Mouse (Mus musculus) hindbrain, postnatal 0 days (tissue): Measurements from ENCODE around the gene Slc44a3. TPM values are rescaled to one million over a fixed set of nuclear protein-coding genes. Genes with fewer than 3 reads are reported as not detected.

Experiments
- ATAC-seq: fragments of 200-750 bp; cut with Nextera tagmentation; 2 replicates; pipeline ENCODE4 v1.8.0; 2017; ENCODE audit warnings: mild to moderate bottlenecking, moderate TSS enrichment, moderate library complexity
- DNase-seq: peaks from one replicate; pipeline ENCODE4 v3.0.0-alpha.2; 2015; ENCODE audit warnings: low spot score
- H3K27ac ChIP-seq: fragments of 300-500 bp; sonication (generic); 2 replicates; pipeline ENCODE4 v1.5.1; 2014; ENCODE audit warnings: mild to moderate bottlenecking
- H3K27me3 ChIP-seq: fragments of 300-500 bp; sonication (generic); 2 replicates; pipeline ENCODE4 v1.6.1; 2014; ENCODE audit warnings: low read length, mixed read lengths; ENCODE audit not compliant: insufficient read depth
- H3K36me3 ChIP-seq: fragments of 300-500 bp; sonication (generic); 2 replicates; pipeline ENCODE4 v1.6.1; 2014; ENCODE audit warnings: low read length, mixed read lengths; ENCODE audit not compliant: insufficient read depth
- H3K4me1 ChIP-seq: fragments of 300-500 bp; sonication (generic); 2 replicates; pipeline ENCODE4 v1.6.1; 2014; ENCODE audit warnings: antibody characterized with exemption, low read length, mixed read lengths; ENCODE audit not compliant: insufficient read depth
- H3K4me2 ChIP-seq: fragments of 300-500 bp; sonication (generic); 2 replicates; pipeline ENCODE4 v1.6.1; 2014; ENCODE audit warnings: low read depth, mild to moderate bottlenecking, low read length, moderate library complexity, mixed read lengths
- H3K4me3 ChIP-seq: fragments of 300-500 bp; sonication (generic); 2 replicates; pipeline ENCODE4 v1.5.1; 2014; ENCODE audit warnings: low read length
- H3K9ac ChIP-seq: fragments of 300-500 bp; sonication (generic); replicated peaks from 2 replicates; pipeline ENCODE4 v1.6.1; 2014; ENCODE audit warnings: mild to moderate bottlenecking, low read length, moderate library complexity, mixed read lengths
- H3K9me3 ChIP-seq: fragments of 300-500 bp; sonication (generic); 2 replicates; pipeline ENCODE4 v1.6.1; 2016; ENCODE audit warnings: low read length, mixed read lengths
- CTCF ChIP-seq: IDR thresholded peaks from 2 replicates; pipeline ENCODE4 v1.5.1; 2016; ENCODE audit warnings: antibody characterized with exemption, control low read depth, low read depth
- WGBS: fragments of 180-500 bp; shearing (Covaris S2); extraction: QIAGEN DNeasy Blood & Tissue Kit; methylation state at CpG from one replicate; pipeline ENCODE4 v1.1.7; 2014; 5-methylcytosine and 5-hydroxymethylcytosine counted together
- polyA plus RNA-seq: library from polyadenylated mRNA; unstranded; fragments of >200 nt; fragmentation: Nextera tagmentation; extraction: Ambion mirVana; gene quantifications from 2 replicates; pipeline ENCODE4 v1.2.1, GENCODE M21; 2015
- total RNA-seq: library from RNA; depleted of rRNA; stranded (reverse); fragments of >200 nt; gene quantifications from 2 replicates; pipeline ENCODE4 v1.2.3, GENCODE M21; 2014

Gene Slc44a3
- total and polyA plus RNA-seq, 2 experiments from 2014 or later = 0.51 to 0.68 TPM

DNA sequence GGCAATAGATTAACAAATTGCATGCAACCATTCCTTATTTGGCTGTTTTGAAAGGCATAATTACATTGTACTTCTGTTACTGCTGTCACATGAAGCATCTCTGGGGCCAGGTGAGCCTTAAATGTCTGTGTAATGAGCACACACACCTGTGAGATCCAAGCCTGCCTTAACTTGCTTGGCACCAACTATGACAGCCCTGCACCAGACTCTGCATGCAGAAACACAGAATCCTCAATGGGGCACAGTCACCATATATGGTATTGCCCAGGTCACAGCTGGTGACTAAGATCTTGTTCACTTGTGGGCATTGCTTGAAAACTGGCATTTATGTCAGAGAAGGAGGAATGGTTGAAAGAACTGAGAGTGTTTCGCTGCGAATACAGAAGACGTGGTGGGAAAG, 69.4 kb downstream of the Slc44a3 start:
- TF ChIP-seq CTCF = no peak

DNA sequence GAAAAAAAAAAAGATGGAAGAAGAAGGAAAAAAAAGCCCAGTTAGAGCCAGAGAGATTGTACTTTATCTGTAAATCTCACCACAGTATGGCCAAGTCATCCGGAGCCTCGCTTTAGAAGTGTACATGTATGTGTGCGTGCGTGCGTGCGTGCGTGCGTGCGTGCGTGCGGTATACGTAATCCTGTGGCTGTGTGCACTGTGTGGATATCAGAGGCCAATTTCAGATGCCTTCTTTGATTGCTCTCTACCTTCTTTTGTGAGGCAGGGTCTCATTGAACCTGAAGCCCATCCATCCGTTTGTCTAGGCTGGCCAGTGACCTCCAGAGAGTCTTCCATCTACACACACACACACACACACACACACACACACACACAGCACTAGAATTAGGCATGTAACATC, 70.7 kb downstream of the Slc44a3 start:
- 0 out of 2 replicates have a peak, but pooled peaks cover 9% of the 10 kb centered on the region for H3K4me1 ChIP-seq
- no peak for TF ChIP-seq CTCF
- H3K9ac ChIP-seq = no peak overlapping the region
- H3K27ac ChIP-seq = no peak overlapping the region
- DNase-seq (no peak), ATAC-seq (no peak)
- no peak overlapping the region for H3K4me2 ChIP-seq
- H3K36me3 ChIP-seq = peaks cover 9% of the 10 kb centered on the region; the same call in 1 of the 2 replicates
- H3K4me3 ChIP-seq = no peak overlapping the region
- H3K27me3 ChIP-seq = no peaks in the 10 kb centered on the region
- 91% methylated on average over 13 of the region's 13 CpGs for WGBS
- H3K9me3 ChIP-seq = no peaks in the 10 kb centered on the region

More for the DNA sequence above, 69.4 kb downstream of the Slc44a3 start:
- Histone ChIP-seq H3K4me2 (no peak overlapping the region), H3K36me3 (0 out of 2 replicates have a peak, but pooled peaks cover 3% of the 10 kb centered on the region), H3K4me3 (no peak overlapping the region), H3K27me3 (no peaks in the 10 kb centered on the region), H3K27ac (no peak overlapping the region), H3K9me3 (no peaks in the 10 kb centered on the region), H3K9ac (no peak overlapping the region), H3K4me1 (0 out of 2 replicates have a peak, but pooled peaks cover 9% of the 10 kb centered on the region)
- DNase-seq = no peak
- 91% methylated on average over 3 of the region's 3 CpGs for WGBS
- ATAC-seq = no peak

DNA sequence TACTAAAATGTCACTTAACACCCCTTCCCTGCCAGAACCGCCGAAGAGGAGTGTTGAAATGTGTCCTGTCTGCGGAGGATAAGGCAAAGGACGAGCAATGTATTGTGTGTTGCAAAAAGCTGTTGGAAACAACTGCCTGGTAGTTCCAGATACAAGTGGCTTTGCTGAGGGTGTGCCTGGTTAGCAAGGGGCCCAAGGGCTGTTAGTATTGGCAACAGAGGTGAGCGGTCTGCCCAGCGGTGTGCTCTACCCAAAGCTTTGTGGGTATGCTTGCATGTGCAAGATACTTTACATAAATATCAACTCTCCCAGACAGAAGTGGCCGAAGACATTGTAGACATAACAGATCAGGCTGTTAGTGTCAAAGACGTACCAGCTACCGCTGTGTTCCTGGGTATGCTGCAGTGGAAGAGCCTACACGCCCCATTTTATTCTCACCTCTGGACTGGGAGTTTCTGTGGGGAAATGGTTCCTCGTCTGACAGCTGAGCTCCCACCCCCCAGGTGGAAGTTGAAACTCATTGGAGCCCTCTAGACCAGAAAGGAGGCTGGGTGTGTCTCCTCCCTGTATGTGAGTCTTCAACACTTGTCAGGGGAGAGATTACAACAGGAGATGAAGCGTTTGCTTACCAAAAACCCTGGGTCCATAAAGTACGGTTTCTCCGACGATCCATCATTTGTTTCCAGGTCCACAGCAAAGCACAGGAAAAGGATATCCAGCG, 71.6 kb downstream of the Slc44a3 start:
- 89% methylated on average over 16 of the region's 16 CpGs for WGBS
- H3K4me2 ChIP-seq = no peak overlapping the region
- no peaks in the 10 kb centered on the region for H3K27me3 ChIP-seq
- H3K4me1 ChIP-seq = 0 out of 2 replicates have a peak, but pooled peaks cover 5% of the 10 kb centered on the region
- ATAC-seq (no peak), DNase-seq (no peak)
- H3K9me3 ChIP-seq = no peaks in the 10 kb centered on the region
- no peak overlapping the region for H3K4me3 ChIP-seq
- peaks cover 18% of the 10 kb centered on the region for H3K36me3 ChIP-seq
- H3K27ac ChIP-seq = no peak overlapping the region
- H3K9ac ChIP-seq = no peak overlapping the region
- no peak for TF ChIP-seq CTCF

DNA sequence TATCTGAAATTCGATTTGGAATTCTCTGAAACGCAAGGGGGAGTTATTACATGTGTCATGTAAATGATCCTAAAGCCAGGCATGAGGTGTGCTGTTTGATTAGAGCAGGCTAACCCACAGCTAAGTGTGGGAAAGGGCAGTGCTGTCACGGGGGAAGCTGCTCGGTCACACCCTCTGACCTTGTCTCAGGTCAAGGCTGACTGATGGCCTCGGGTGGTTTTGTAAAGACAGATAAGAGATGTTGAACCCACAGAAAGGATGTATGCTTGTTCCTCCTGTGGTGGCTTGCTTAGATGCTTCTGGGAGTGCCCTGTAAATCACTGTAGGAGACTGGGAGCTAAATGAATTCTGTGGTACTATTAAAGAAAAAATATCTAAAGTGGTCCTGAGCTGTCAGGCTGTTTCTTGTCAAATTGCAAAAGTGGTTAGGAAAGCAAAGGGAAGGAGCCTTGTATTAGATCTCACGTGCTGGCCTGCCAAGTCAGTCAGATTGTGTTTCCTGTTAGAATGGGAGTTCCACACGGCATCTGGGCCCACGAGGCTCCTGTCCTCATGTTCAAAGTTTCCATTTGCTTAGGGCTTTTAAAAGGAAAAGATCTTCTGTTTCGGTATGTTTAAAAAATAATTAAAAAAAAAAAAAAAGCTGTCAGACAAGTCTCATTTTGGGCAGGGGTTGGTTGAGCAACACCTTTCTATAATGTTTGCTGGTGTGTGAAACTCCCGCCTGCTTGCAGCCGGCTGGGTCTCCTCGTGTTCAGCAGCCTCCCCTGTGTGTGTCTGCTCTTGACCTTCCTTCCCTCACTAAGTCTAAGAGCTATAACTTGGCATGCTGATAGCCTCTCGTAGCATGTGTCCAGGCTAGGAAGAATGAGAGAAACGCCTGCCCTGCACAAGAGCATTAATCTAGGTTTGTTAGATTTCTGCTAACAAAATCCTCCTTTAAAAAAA, 73.4 kb downstream of the Slc44a3 start:
- no peak for TF ChIP-seq CTCF
- H3K27me3 ChIP-seq = no peaks in the 10 kb centered on the region
- H3K9ac ChIP-seq = no peak overlapping the region
- DNase-seq (no peak), ATAC-seq (no peak)
- WGBS = 75% methylated on average over 14 of the region's 14 CpGs
- no peak overlapping the region for H3K27ac ChIP-seq
- no peaks in the 10 kb centered on the region for H3K4me1 ChIP-seq
- peaks cover 24% of the 10 kb centered on the region for H3K36me3 ChIP-seq
- no peak overlapping the region for H3K4me2 ChIP-seq
- H3K4me3 ChIP-seq = no peak overlapping the region
- no peaks in the 10 kb centered on the region for H3K9me3 ChIP-seq

DNA sequence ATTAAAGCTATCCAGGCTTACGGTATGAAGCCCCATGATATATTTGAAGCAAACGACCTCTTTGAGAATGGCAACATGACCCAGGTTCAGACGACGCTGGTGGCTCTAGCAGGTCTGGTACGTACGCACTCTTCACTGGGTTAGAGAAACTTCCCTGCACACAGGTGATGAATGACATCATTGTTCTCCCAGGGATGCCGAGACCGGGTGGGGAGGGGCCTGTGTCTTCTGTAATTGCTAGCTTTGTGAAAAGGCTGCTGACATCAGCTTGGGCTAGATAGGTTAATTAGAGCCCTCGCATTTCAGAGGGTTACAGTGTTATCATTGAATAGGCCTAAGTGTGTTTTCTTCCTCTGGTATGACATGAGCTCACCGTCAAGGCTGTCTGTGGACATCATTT, 80.8 kb downstream of the Slc44a3 start:
- peaks cover 25% of the 10 kb centered on the region for H3K36me3 ChIP-seq
- H3K4me1 ChIP-seq = peaks cover 7% of the 10 kb centered on the region
- 68% methylated on average over 10 of the region's 10 CpGs for WGBS
- DNase-seq = no peak
- H3K9me3 ChIP-seq = no peaks in the 10 kb centered on the region
- H3K4me2 ChIP-seq = no peak overlapping the region
- no peak for TF ChIP-seq CTCF
- H3K27me3 ChIP-seq = no peaks in the 10 kb centered on the region
- no peak overlapping the region for H3K4me3 ChIP-seq
- H3K9ac ChIP-seq = no peak overlapping the region
- H3K27ac ChIP-seq = no peak overlapping the region
- no peak for ATAC-seq

DNA sequence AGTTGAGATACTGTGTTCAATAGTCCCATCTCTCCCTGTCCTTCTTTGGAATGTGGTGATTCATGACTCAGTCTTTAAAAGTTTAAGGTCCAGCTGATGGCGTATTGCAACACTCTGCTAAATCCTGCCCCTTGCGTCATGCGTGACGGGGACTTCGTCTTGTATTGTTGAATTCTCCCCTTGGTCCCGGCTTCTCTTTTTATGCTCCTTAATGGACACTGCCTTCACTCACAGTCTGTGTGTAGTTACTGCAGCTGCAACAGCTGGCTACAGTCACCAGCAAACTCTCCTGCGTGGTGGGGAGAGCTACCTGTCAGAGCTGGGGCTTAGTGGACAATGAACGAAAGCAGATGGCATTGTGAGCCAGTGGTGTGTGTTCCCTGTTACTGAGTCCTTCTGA, 82.7 kb downstream of the Slc44a3 start:
- no peaks in the 10 kb centered on the region for H3K27me3 ChIP-seq
- peaks cover 7% of the 10 kb centered on the region for H3K4me1 ChIP-seq
- ATAC-seq (no peak), DNase-seq (no peak)
- TF ChIP-seq CTCF = no peak
- H3K9ac ChIP-seq = no peak overlapping the region
- H3K9me3 ChIP-seq = no peaks in the 10 kb centered on the region
- H3K4me3 ChIP-seq = no peak overlapping the region
- peaks cover 11% of the 10 kb centered on the region for H3K36me3 ChIP-seq
- H3K27ac ChIP-seq = no peak overlapping the region
- WGBS = 81% methylated on average over 8 of the region's 8 CpGs
- no peak overlapping the region for H3K4me2 ChIP-seq
